Mouse (Mus musculus) frontal cortex, postnatal 25 days (tissue): ENCODE measurements at regions not wholly inside any gene's neighbourhood (a gene's known extent, or its start where the extent isn't known, plus 50 kb on each side); places are given as distances from the start of the nearest gene placed in this dataset.

ENCODE experiments used
- DNase-seq, 2 experiments: peaks; one replicate each; pipeline ENCODE4 v3.0.0; 2022; ENCODE audit warnings: low spot score in 2 of 2

DNA sequence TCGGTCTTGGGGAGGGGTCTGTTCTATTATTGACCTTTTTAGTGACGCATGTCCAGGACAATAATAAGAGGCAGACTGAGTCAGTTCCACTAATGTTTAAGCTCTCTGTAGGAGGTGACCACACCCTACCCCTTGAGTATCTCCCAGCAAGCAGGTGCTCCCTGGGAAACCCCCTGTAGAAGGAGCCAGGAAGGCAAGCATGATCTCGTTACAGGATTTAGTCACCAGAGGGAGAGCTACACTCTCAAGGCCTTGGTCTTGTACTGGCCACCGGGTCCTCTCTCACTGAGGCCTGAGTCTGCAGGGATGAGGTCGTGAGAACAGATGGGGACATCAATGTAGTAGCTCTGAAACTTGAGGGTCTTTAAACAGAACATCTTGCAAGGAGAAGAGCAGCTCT, 55.3 kb upstream of the Ccnd2 start:
- no peak for DNase-seq

- DNase-seq: no peak
Observed at GRCm38 (mm10) chr6:127213355-127213754, 61.4 kb upstream of the Ccnd2 start.

- DNase-seq: no peak
Observed at GRCm38 (mm10) chr6:127215915-127216314, 63.9 kb upstream of the Ccnd2 start.

DNA sequence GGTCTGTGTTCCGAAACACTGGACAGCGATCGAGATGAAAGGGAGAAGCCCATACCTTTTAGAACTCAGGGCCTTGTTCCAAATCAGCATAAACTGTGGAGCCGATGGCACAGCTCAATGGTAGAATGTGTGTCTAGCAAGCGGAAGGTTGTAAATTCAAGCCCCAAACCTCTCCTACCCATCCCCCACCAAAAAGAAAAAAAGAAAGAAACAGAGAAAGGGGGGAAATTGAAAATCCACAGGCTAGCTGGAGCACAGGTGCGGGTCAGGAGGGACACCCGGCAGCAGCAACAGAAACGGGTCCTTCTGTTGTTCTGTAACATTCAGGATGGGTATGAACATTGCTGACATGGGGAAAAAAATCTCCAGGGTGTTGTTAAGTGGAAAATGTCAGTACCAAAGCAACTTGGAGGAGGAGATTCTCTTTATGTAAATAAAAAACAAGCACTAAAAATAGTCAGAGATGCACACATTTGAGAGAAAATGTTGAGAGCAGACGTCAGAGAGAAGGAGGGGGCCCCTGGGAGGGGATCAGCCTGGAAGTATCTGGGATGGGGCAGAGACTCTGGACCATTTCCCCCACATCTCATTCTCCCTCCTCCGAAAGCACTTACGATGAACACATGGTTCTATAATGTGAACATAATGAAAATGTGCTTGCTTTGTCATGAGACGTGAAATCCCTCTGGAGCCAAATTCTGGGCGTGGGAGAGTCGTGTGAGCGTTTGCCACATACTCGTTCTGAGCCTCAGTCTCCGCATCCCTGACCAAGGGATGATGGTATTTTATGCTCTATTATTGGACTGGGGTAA, 66.8 kb upstream of the Ccnd2 start:
- DNase-seq: no peak

DNA sequence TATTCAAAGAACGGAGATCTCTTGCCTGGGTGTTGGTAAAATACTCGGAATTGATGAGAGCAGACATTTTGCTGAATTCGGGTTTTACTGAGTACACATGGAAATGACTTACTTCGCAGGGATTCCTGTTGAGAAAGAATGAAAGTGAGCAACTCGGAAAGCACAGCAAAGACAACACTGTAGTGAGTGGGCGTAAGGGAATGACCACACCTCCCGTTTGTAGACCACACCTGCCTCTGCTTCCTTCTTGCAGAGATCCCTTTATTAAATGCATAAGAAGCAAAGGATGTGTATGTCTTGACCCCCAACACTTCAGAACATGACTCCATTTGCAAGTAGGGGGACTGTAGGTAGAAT, 67.4 kb upstream of the Ccnd2 start:
- no peak for DNase-seq

DNA sequence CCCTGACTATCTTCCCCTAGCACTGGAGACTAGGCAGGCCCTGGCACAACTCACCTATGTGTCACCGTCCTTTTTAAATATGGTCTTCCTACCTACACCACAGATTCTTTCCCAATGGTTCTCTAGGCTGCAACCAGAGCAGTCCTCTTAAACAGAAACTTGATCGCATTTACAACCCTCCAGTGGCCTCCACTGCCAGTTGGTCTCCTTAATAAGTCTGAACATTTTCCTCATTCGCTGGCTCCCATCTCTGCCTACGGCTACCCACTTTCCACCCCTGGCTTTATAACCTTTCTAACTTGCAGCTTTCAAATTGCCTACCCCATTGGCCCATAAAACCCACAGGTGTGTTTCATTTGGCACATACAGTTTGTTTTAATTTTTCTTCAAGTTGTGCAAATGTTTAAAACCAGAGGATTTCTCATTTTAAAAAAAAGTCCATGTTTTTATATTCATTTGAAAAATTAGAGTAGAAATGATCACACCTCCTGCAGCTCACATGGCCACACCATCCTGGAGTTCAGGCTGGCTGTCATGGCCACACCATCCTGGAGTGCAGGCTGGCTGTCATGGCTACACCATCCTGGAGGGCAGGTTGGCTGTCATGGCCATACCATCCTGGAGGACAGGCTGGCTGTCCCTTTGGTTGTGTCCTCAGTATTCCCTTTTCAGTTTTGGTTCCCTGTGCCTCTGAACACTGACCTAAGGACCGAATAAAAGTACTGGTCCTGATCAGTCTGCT, 74.4 kb upstream of the Ccnd2 start:
- DNase-seq: no peak

DNA sequence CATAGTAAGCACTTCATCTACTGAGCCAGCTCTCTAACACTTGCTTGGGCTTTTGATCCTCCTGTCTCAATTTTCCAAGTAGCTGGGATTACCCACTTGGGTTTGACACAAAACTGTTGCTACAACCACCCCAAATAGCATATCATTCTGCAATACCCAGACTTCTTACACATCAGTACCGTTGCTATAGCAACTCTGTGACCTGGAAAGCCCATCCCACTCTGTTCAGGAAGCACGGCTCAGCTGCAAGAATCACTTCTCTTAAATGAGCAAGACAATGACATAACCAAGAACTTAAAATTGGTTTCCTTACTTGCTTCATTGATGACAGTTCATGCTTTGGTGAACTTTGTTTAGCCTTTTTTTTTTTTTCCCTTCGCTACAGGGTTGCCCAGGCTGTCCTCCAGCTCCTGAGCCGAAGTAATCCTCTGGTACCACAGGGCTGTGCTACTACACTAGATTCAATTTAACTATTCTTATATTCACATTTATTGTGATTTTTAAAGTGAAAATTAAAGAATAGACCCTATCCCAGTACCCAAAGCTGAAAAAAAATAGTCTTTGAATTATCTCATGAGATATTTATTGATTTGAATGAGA, 84.6 kb upstream of the Ccnd2 start:
- DNase-seq: no peak

DNA sequence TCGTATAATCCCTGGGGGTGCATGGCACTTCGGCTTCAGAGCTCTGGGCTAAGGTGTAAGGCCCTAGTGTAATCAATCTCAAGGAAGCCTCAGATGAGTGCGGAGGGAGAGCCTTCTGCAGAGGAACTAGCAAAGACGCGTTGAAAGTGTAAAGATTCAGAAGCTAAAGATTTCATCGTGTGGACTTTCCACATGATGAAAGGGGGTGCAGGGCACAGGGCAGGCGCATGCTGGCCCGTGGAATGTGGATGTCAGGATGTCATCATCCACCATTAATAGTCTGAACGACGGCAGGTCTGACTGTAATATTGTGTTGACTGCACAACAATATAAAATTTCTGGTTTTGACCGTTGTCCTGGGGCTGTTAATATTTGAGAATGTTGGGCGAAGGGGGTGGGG, 85.2 kb upstream of the Ccnd2 start:
- DNase-seq: no peak

GRCm38 (mm10) chr6:127239529-127240471, 87.8 kb upstream of the Ccnd2 start:
- no peak for DNase-seq

GRCm38 (mm10) chr6:127240472-127241375, 88.7 kb upstream of the Ccnd2 start:
- DNase-seq: no peak

DNA sequence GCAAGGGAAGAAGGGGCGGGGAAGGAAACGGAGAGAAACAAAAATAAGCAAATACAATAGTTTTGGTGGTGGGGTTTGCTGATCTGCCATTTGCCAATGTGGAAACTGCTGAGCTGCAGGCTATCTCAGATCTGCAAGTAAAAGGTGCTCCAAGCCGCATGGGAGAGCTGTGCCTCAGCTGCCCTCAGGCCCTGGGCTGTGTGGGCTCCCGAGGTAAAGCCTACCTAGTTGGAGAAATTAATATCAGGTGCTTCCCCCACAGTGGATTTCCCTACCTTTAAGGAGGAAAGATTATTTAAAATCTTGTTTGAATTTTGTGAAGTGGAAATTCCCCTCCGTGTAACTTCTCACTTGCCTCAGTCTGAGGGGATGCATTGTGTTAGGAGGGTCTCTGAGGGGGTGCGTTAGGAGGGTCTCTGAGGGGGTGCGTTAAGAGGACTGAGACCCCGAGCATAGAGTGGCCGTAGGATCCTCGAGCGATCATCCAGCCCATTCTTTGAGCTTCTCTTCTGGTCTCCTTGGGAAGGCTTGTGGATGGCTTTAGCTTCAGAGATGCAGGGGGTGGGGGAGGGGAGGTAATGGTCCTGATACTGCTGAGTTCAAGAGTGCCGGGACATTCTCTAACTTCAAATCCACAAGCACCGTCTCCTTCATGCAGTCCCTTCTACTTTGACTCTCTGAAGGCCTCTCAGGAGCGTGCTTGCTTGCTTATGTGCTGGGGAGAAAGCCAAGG, 89.9 kb upstream of the Ccnd2 start:
- DNase-seq: no peak

GRCm38 (mm10) chr6:127243032-127243431, 91.0 kb upstream of the Ccnd2 start:
- DNase-seq: no peak

- no peak for DNase-seq
Observed at GRCm38 (mm10) chr6:127245814-127246440, 93.9 kb upstream of the Ccnd2 start.

- DNase-seq: no peak
Observed at GRCm38 (mm10) chr6:127246730-127247129, 94.7 kb upstream of the Ccnd2 start.

DNA sequence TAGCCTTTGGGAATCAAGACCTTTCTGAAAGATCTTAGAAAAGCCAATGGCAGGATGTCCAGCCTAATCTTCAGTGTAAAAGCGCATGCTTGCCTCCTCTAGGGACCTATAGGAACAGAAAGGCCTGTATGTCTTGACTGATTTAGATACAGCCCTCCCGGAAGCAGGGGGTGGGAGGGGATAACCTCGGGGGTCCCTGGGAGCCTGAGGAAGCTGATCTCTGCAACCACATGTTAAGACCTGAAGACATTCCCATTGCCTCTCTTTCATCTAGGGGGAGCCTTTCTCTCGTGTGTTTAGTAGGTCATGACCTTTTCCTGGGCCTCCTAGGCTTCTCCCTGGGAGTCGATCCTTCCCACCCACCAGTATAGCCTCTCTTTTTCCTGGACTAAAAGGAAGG, 95.3 kb upstream of the Ccnd2 start:
- no peak for DNase-seq

DNA sequence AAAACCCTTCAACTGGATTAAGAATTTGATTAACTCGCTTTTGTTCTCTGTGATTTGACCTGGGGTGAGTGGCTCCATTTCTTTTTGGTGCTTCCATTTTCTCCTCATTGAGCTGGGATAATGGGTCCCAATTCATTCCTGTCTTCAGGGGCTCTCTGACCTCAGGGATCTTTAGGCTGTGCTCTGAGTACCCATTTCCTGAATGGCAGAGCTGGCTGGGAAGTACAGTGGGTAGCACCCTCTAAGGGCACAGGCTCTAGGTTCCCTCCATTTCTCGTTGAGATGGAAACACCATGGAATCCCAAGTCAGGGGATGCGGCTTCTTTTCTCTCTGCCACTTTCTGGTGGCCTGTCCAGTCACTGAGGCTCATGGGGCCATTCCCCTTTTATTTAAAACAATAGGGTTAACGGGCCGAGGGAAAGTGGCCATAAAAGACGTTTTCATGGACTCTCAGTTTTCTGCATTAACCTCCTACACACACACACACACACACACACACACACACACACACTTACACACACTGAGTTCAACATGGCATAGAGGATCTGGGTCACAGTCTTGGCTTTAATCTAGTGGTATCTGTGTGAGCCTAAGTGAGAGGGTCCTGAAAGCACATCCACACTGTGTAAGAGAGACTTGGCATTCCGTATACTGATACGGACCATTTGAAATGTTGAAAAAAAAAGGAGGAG, 98.3 kb upstream of the Ccnd2 start:
- DNase-seq: no peak

- DNase-seq: no peak
Observed at GRCm38 (mm10) chr6:127250874-127251670, 99.1 kb upstream of the Ccnd2 start.

DNA sequence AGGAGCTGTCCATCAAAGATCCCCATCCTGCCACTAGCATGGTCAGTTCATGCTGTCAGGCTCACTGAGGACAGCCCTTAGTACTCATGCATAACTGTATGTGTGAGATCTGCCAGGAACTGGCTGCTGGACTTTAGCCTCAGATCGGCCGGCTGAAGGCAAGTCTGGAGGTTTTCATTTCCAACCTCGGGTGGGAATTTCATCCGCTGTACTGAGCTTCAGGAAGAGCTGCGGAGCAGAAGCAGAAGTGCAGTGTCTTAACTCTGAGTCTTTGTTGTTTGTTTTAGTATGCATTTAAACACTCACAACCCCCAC, 99.6 kb upstream of the Ccnd2 start:
- no peak for DNase-seq
